Mouse (Mus musculus) testis, adult 2 months (tissue): Measurements from ENCODE around the gene Olfr786.

Experiments used
- CTCF ChIP-seq: fragments of 200-500 bp; IDR thresholded peaks from 2 replicates; pipeline ENCODE4 v1.5.1; 2012; ENCODE audit warnings: low read depth, mild to moderate bottlenecking, inconsistent platforms, low read length, moderate library complexity; ENCODE audit not compliant: control insufficient read depth, insufficient read depth, insufficient replicate concordance
- POLR2A ChIP-seq: fragments of 200-500 bp; IDR thresholded peaks from 2 replicates; pipeline ENCODE4 v1.6.1; 2012; ENCODE audit warnings: low read depth, mild to moderate bottlenecking, inconsistent platforms, low read length, moderate library complexity; ENCODE audit not compliant: control insufficient read depth

DNA sequence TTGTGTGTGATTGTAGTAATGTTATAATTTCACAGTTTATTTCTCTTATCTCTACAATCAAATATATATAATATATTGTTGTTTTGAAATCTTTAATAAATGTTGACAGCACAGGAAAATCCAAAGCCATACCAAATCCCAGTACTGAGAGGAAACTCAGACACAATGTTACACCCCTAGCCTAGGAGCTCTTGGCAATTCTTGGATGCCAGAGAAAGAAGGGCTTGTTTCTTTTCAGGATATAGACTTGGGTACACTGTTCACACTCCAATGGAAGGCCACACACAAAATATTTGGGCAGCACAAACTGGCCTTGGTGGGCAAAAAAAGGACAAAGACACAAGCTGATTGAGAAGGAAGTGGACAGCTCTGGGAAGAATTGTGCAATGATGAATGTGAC is 46.6 kb downstream of the Olfr786 start:
- TF ChIP-seq CTCF (no peak), POLR2A (no peak)
